Mouse (Mus musculus) small intestine, adult 2 months (tissue): Measurements from ENCODE around the gene Islr2. TPM values are rescaled to one million over a fixed set of nuclear protein-coding genes. Genes with fewer than 3 reads are reported as not detected.

Experiments
- H3K27ac ChIP-seq: fragments of 200-500 bp; 2 replicates; pipeline ENCODE4 v1.5.1; 2012; ENCODE audit warnings: low read depth, low read length, control low read depth, inconsistent platforms; ENCODE audit not compliant: insufficient read depth
- H3K27me3 ChIP-seq: fragments of 200-500 bp; 2 replicates; pipeline ENCODE4 v1.6.1; 2012; ENCODE audit warnings: mild to moderate bottlenecking, moderate library complexity, low read length, inconsistent platforms; ENCODE audit not compliant: control insufficient read depth, insufficient read depth
- H3K36me3 ChIP-seq: fragments of 200-500 bp; 2 replicates; pipeline ENCODE4 v1.6.1; 2012; ENCODE audit warnings: mild to moderate bottlenecking, low read length, control low read depth, inconsistent platforms; ENCODE audit not compliant: control insufficient read depth, insufficient read depth
- H3K4me1 ChIP-seq: fragments of 200-500 bp; 2 replicates; pipeline ENCODE4 v1.6.1; 2012; ENCODE audit warnings: low read length, inconsistent platforms, mixed read lengths; ENCODE audit not compliant: control insufficient read depth, insufficient read depth, insufficient read length
- H3K4me3 ChIP-seq: fragments of 200-500 bp; 2 replicates; pipeline ENCODE4 v1.5.1; 2012; ENCODE audit warnings: low read depth, mild to moderate bottlenecking, control low read depth, inconsistent platforms, low read length, moderate library complexity
- CTCF ChIP-seq: fragments of 200-500 bp; IDR thresholded peaks from 2 replicates; pipeline ENCODE4 v1.5.1; 2012; ENCODE audit warnings: low read depth, mild to moderate bottlenecking, control low read depth, inconsistent platforms, low read length, moderate library complexity, mixed read lengths; ENCODE audit not compliant: insufficient replicate concordance, insufficient read length; ENCODE audit errors: extremely low read depth
- POLR2A ChIP-seq: fragments of 200-500 bp; IDR thresholded peaks from 2 replicates; pipeline ENCODE4 v1.6.1; 2012; ENCODE audit warnings: low read depth, mild to moderate bottlenecking, control low read depth, inconsistent platforms, low read length, moderate library complexity
- WGBS: fragments of 180-500 bp; shearing (Covaris S2); methylation state at CpG from one replicate; pipeline ENCODE4 v1.1.7; 2018; 5-methylcytosine and 5-hydroxymethylcytosine counted together
- polyA plus RNA-seq: library from polyadenylated mRNA; depleted of rRNA; stranded (reverse); fragments of >200 nt; gene quantifications from 2 replicates; pipeline ENCODE4 v1.2.3, GENCODE M21; 2012

Gene Islr2
- polyA plus RNA-seq, 1 experiment: 1.3 TPM

DNA sequence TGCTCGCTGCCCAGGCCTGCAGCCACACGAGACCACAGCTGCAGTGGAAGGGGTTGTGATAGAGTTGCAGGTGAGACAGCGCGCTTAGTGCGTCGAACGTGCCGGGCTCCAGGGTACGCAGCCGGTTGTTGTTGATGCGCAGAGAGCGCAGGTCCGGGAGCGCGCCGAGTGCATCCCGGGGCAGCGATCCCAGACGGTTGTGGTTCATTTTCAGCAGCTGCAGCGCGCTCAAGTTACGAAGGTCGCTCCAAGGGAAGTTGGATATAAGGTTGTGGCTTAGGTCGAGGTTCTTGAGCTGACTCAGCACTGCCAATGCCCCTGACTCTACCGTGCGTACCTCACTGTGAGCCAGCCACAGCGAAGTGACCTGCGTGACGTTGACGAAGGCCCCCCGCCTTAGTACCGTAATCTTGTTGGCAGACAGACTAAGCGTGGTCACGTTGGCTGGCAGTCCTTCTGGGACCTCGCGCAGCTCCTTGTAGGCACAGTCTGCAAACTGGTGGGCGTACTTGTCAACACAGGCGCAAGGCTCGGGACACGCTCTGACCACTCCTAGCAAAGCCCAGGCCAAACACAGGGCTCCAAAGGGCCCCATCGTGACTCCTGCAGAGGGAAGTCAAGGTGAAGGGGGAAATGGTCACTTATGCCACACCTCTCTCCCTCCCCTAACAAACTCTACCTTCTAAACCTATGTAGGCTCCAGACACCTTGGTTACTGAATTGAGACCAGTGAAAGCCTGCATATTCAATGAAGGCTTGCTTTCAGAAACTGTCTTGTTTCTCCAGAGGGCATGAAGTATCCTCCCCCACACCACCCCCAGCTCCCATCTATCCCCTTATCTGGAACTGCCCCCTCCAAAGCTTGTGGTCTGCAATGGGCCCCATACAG, 4.5 kb downstream of the Islr2 start:
- WGBS: 3% methylated on average over 41 of the region's 41 CpGs
- no peak overlapping the region for H3K27ac ChIP-seq
- TF ChIP-seq POLR2A: no peak
- no peak for TF ChIP-seq CTCF
- H3K4me3 ChIP-seq: no peak overlapping the region
- H3K36me3 ChIP-seq: no peaks in the 10 kb centered on the region
- peaks cover 80% of the 10 kb centered on the region for H3K27me3 ChIP-seq
- peaks cover 5% of the 10 kb centered on the region; the same call in 1 of the 2 replicates for H3K4me1 ChIP-seq

DNA sequence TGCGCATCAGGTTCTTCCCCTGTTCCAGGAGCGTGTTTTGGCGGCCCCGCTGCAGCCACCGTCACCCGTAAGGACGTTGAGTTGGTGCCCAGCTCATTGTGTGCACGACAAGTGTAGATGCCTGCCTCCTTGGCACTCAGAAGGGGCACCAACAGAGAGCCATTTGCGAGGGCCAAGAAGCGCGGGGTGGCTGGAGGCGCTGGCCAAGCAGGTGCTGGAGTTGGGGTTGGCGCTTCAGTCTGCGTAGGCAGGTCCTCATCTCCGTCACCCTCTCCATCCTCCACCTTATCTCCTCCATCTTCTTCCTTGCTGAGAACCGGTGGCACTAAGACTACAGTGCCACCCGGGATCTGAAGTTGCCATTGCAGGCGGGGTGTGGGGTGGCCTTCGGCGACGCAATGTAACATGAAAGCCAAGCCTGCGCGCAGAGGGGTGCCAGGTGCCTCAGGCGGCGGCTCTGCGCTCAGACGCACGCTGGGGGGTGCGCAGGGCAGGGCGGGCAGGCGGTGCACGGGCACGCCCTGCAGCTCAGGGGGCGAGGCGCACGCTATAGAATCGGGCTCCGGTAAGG, 5.2 kb downstream of the Islr2 start:
- H3K4me3 ChIP-seq: no peak overlapping the region
- H3K27ac ChIP-seq: no peak overlapping the region
- H3K36me3 ChIP-seq: no peaks in the 10 kb centered on the region
- TF ChIP-seq CTCF (no peak), POLR2A (no peak)
- H3K27me3 ChIP-seq: peaks cover 77% of the 10 kb centered on the region
- H3K4me1 ChIP-seq: peaks cover 5% of the 10 kb centered on the region; the same call in 1 of the 2 replicates
- 3% methylated on average over 38 of the region's 38 CpGs for WGBS

DNA sequence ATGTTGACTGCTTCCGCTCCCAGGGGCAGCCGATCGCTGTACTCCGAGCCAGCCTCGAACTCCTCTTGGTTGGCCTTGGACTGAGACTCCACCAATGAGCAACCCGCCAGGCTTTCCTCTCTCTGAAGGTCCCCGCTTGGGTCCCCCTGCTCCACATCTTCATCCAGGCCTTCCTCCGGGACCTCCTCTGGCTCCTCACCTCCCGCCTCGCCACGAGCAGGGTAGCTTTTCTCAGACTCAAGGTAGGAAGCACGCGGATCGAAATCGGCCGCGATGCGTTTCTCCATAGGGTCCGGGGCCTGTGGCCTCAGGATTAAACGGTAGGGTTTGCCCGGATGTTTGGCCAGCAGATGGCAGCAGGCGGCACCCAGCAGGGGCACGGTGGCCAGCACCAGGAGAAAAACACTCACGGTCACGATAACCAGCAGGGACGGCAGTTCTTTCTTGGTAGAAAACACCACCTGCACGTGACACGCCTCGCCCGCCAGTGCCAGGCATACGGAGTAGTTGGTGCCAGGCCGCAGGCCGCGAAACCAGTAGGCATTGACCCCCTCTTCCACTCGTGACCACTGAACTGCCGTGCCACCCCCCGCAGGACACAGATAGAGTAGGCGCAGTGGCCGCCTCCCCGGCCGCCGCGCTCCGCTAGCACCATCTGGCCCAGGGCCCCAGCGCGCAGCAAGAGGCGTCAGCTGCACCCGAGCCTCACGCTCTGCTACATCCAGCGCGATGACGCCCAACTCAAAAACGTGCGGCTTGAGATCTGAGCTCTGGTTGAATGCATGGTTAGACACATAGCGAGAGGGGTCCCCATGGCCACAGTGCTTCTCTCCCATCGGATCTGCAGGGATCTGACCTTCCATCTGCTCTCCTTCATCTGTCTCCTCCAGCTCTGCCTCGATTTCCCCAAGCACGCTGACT, 6.1 kb downstream of the Islr2 start:
- Histone ChIP-seq H3K4me3 (peak overlapping the region; percentile 10; the same call in 1 of the 2 replicates), H3K36me3 (no peaks in the 10 kb centered on the region), H3K27ac (no peak overlapping the region), H3K4me1 (peaks cover 5% of the 10 kb centered on the region; the same call in 1 of the 2 replicates), H3K27me3 (peaks cover 69% of the 10 kb centered on the region)
- TF ChIP-seq CTCF (peak; percentile 50; the same call in 1 of the 2 replicates), POLR2A (no peak)
- 2% methylated on average over 58 of the region's 58 CpGs for WGBS

DNA sequence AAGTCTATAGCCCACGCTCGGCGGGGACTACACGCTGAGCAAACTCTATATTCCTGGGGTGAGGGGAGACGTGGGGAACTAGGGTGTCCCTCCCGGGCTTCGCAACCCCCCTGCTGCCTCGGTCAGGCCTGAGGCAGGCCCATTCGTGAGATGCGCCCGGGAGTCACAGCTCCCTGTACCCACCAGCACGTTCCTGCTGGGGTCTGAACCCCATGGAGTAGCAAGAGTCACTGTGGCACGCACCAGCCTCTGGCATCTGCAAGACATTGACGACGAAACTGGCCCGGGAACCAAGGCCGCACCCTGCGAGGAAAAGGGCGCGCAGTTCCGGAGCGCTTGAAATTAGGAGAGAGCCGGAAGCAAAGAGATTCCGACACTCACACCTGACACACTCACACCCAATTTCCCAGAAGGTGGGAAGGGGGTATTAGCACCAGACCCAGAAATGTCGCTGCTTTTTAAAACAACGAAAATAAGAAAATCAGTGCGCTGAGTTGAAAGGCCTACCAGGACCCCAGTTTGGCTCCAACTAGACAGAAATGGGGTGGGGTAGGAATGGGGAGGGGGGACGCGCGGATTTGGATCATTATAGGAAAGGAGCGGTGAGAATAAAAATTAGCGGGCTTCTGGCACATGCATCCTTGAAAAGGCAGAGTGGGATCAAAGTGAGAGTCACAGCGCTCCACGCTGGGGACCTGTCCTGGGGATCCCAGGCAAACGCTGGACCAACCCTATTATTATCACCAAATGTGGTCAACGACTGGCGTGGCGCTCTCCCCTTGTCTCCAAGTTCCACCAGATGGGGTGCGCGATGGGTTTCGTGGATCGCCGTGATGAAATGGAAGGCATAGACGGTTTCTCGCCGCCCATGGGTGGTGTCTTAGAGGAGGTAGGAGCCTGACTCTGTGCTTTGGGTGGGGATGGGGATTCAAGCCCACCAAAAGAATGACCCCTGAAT, 7.2 kb downstream of the Islr2 start:
- 7% methylated on average over 46 of the region's 46 CpGs for WGBS
- no peaks in the 10 kb centered on the region for H3K36me3 ChIP-seq
- peaks cover 57% of the 10 kb centered on the region for H3K27me3 ChIP-seq
- no peak overlapping the region for H3K4me3 ChIP-seq
- H3K4me1 ChIP-seq: peaks cover 5% of the 10 kb centered on the region; the same call in 1 of the 2 replicates
- no peak for TF ChIP-seq CTCF
- TF ChIP-seq POLR2A: no peak
- H3K27ac ChIP-seq: no peak overlapping the region

DNA sequence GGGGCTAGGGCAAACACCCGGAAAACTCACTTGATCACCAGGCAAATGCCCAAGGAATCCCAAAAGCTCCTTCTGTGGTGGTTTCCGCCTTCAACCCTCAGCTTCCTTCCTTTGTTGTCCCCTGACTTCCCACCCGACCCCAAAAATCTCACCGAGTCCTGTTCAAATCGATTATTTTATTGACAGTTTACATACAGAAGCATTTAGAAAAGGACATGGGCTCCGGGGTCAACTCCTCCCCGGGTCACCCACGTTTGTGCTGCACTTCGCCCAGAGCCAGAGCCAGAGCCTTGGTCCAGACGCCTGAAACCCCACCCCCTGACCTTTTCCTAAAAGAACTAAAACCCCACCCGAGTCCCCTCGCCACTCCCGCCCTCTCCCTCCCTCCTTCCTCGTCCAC, 8.0 kb downstream of the Islr2 start:
- Histone ChIP-seq H3K27ac (no peak overlapping the region), H3K36me3 (no peaks in the 10 kb centered on the region), H3K4me3 (no peak overlapping the region), H3K4me1 (peaks cover 5% of the 10 kb centered on the region; the same call in 1 of the 2 replicates), H3K27me3 (peaks cover 51% of the 10 kb centered on the region)
- TF ChIP-seq CTCF: no peak
- no peak for TF ChIP-seq POLR2A
- WGBS: 8% methylated on average over 14 of the region's 14 CpGs

DNA sequence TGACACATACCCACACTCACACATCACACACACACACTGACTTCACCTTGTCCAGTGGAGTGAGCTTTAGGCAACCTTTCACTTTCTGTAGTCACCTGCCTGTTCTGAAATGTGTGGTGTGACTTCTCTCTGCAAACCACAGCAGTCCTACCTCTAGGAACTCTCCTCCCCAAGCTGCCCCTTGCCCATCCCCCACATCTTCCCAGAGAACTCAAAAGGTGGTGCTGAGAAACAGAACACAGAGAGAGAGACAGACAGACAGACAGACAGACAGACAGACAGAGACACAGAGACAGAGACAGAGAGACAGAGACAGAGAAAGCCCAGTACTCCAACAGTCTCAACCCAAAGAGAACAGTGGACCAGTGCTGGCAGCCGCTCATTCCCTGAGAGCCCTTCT, 8.4 kb downstream of the Islr2 start:
- 28% methylated on average over 1 of the region's 1 CpGs for WGBS
- Histone ChIP-seq H3K36me3 (no peaks in the 10 kb centered on the region), H3K4me3 (no peak overlapping the region), H3K27ac (no peak overlapping the region), H3K27me3 (peaks cover 47% of the 10 kb centered on the region), H3K4me1 (peaks cover 5% of the 10 kb centered on the region; the same call in 1 of the 2 replicates)
- TF ChIP-seq POLR2A: no peak
- TF ChIP-seq CTCF: no peak
